Mouse (Mus musculus) Muller cell, postnatal 12 days (primary cell): ENCODE data around the gene B9d2.

Experiments
- DNase-seq: peaks from one replicate; pipeline ENCODE4 v3.0.0-alpha.2; 2015; ENCODE audit errors: inconsistent ontology term

The B9d2 gene

DNA sequence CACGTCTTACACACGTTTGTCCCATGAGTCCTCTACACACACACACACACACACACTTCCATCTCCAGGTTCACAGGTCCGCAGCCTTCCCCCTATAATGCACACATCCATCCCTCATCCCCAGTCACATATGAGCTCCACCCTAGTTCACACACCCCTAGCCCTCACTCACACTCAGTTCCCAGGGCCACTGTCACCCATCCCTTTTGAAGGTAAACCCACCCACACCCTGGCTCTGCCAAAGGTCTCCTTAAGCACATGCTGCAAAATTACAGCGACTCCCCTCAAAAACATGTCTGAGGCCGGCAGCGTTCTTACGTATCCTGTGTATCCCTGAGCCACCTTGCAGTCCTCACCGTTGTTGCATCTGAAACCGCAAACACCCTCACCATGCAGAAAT, 6.3 kb upstream of the B9d2 start:
- DNase-seq, result no peak

DNA sequence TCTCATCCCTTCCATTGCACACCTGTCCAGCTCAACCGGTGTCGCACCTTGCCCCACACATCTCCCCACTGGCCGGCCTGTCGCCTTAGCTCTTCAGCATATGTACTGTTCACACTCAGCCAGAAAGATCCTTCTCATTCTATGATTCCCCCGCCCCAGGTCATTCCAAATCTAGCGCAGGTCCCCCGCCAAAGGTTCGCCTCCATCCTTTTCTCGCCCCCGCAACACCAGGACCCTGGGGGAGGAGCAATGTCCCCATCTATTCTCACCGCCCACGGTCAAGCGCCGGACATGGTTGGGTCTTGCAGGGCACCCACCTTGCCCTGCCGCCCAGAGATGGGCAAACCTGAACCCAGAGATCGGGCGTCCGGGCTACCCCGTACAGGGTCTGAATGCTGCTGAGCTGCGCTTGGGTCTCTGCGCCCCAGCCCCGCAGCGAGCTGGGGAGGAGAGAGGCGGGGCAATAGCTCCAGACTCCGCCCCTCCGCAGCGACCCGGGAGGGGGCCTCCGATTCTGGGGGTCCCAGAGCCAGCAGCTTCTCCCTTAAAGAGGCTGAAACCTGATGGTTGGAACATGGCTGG, 5.8 kb upstream of the B9d2 start, which contains the start of gene Tmem91:
Gene Tmem91, minus strand, starts transcription at position 448 of the 582 bp plus-strand sequence.
- DNase-seq, result no peak

DNA sequence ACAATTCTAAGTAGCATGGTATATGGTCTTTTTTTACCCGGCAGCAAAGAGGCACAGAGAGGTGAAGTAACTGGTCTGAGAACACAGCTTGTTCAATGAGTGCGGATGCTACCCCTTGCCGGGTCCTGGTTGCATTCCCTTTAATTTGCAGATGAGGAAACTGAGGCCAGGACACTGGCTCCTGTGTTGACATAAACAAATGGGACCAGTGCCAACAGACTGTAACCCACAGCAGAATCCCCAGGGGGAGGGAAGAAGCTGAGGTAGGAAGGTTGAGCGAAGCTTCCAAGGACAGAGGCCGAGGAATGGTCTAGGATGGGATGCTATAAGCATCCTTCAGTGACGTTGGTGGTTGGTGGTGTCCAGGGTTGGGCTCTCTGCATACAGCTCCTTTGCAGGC, 5.2 kb upstream of the B9d2 start:
- DNase-seq, result no peak

DNA sequence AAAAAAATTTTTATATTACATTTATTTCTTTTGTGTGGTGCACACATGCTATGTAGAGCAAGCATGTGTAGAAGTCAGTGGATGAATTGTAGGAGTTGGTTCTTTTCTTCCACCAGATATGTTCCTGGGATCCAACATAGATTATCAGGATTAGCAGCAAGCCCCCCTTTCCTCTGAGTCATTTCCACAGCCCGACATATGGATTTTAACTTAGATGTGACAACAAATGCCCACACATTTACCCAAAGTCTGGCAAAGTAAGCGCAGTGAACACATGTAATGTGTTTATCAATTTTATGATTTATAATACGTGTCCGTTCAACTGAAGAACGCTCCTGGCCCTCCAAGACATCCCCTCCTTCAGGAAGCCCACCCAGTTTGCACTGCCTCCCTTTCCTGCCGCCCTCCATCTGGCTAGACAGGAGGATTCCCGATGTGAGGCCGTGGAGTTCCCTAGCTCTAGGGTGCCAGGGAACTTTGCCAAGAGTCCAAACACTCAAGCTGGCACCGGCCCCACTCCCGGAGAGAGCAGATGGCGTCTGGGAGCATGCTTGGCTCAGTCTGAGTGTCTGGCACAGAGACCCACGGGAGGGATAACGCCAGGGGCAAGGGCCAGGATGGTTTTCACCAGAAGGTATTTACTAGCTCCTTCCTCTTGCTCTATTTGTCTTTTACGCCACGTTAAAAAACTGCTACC, 4.3 kb upstream of the B9d2 start:
- peak; percentile 99 for DNase-seq

DNA sequence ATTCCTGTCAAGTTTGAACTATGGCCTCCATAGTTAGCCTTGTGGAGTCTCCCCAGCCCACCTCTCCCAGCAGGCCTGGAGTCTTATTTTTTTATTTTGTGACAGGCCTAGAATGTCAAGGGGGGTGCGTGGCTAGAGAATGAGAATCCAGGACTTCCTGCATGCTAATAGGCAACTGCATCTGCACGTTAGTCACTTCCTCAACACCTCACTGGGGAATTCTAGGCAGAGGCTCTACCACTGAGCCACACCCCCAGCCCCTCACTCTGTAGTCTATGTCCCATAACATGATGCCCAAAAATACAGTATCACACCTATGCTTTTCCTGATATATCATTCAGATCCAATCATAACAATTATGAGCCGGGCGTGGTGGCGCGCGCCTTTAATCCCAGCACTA, 3.6 kb upstream of the B9d2 start:
- DNase-seq, result no peak

DNA sequence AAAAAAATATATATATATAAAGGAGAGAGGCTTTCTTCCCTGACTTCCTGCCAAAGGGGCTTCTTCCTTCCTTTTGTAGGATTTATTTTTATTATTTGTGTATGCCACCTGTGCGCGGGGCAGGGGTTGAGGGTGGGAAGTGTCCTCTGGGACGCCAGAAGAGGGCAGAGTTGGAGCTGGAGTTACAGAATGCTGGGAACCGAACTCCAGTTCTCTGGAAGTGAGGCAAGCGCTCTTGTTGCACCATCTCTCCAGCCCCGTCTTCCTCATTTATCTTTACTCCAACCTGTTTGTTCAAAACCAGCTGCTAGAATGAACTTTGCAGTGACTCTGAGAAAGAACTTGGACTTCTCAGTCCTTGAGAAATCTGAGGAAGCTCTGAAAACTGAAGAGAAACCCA, 609 bp upstream of the B9d2 start:
- peak; percentile 24 for DNase-seq

DNA sequence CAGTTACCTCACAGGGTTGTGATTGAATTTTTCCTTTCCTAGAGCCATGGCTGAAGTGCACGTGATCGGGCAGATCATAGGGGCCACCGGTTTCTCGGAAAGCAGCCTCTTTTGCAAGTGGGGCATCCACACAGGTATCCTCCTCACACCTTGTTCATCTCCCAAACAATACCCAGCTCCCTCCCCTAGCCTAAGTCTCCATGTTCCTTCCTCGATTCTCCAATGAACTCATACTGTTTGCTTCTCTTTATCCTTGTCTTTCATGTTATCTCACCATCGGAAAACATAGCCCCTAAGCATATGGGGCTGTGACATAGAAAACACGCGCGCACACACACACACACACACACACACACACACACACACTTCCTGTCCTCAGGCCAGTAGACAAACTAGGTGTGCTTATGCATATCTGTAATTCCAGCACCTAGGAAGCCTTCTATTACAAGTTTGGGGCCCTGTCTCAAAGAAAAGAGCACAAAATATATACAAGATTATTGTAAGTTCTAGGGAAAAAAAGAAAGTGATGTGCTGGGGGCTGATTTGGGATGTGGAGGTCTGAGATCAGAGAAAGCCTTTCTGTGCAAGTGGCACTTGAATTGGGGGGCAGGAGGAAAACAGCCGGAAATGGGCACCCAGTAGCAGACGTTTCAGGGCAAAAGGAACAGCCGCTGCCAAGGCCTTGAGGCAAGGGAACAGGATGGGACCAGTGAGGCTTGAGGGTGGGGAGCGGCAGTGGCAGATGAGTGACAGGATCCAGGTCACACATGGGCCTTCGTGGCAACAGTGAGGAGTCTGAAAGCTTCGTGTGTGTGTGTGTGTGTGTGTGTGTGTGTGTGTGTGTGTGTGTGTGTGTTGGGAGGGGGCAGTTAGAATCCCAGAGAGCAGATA, 1.0 kb downstream of the B9d2 start:
- DNase-seq, result no peak

DNA sequence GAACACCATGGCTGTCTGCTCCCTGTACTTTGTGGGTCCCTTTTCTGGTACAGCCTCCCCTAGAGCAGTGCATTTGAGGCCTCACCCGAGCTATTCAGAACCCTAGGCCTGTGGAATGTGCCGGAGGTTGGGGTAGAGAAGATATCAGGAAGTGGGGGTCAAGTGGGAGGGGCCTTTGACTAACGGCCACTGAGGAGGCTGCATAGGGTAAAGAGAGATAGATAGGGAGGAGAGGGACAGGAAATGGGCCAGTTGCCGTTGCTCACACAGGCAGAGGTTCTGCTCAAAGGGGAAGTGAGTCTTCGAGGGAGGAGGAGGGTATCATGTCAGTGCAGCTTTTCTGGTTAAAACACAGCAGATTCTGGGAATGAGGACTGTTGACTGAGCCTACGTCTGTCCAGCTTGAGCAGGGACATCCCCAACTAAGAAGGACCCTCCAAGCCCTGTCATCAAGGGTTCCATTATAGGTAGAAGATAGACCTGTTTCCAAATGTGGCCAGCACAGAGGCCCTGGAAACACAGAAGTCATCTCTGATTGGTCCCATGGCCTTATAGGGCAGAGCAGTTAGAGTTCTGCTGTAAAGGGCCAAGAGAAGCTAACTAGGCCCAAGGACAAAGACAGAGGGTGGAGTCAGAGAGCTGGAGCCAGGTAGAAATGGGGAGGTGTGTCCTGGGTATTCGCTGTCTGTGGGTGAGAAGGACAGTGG, 3.0 kb downstream of the B9d2 start:
- DNase-seq, result no peak

DNA sequence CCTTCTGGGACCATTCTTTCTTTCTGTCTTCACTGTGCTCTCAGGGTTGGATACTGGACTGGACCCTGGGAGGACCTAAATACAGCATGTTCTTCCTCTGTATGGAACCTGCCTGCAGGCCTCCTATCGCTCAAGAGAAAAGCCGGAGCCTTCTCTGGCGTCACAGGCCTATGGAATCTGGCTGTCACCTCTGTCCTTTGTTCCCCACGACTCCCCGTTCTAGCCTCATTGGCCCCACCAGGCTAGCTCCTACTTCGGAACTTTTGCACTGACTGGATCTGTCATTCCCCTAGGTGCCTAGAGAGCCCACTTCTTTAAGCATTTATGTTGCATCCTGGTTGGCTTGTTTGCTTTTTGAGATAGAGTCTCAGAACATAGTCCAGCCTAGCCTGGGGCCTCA, 4.1 kb downstream of the B9d2 start:
- no peak for DNase-seq

DNA sequence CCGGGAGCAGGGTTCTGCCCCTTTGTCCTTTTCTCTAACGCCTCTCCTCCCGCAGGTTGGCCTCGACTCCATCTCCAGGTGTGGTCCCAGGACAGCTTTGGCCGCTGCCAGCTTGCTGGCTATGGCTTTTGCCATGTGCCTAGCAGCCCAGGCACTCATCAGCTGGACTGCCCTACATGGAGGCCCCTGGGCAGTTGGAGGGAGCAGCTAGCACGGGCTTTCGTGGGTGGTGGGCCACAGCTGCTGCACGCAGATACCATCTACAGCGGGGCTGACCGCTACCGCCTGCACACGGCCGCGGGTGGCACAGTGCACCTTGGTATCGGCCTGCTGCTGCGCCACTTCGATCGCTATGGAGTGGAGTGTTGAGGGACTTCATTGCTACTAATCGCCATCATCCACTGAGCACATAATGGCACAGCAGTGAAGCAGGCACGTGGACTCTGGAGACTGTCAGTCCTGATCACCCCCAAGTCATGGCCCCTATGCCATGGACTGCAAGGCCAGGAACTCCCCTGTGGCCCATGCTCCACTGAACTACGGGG, 5.4 kb downstream of the B9d2 start:
- no peak for DNase-seq

DNA sequence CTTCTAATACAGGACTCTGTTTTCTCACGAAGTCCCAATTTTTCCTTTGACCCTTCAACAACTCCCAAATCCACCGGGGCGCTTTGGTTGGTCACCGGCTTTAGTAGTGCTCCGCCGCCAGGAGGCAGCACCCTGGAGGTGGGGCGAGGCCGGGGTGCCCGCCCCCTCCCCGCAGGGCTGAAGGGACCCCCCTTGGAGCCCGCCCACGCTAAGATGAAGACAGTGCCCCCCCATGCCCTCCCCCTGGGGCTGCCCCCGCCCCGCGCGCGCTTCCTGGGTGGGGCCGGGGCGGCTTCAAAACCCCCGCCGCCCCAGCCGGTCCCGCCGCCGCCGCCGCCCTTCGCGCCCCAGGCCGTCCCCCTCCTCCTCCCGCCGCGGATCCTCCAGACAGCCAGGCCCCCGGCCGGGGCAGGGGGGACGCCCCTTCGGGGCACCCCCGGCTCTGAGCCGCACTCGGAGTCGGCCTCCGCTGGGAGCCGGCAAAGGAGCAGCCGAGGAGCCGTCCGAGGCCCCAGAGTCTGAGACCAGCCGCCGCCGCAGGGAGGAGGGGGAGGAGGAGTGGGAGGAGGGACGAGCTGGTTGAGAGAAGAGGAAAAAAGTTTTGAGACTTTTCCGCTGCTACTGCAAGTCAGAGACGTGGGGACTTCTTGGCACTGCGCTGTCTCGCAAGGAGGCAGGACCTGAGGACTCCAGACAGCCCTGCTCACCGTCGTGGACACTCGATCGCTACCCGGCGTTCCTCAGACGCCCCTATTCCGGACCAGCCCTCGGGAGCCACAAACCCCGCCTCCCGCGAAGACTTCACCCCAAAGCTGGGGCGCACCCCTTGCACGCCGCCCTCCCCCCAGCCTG, 6.3 kb downstream of the B9d2 start, which contains the start of gene Tgfb1:
Gene Tgfb1, plus strand, starts transcription at position 323 of the 852 bp plus-strand sequence.
- peak; percentile 86 for DNase-seq

DNA sequence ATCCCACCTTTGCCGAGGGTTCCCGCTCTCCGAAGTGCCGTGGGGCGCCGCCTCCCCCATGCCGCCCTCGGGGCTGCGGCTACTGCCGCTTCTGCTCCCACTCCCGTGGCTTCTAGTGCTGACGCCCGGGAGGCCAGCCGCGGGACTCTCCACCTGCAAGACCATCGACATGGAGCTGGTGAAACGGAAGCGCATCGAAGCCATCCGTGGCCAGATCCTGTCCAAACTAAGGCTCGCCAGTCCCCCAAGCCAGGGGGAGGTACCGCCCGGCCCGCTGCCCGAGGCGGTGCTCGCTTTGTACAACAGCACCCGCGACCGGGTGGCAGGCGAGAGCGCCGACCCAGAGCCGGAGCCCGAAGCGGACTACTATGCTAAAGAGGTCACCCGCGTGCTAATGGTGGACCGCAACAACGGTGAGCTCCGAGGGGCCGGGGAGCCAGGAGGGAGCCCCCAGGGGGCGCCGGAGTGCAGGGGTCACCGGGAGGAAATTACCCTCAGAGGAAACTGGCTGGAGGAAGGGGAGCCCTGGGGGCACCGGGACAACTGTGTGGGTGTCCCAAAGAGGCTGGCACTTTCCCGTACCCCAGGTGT, 7.3 kb downstream of the B9d2 start:
- peak; percentile 60 for DNase-seq

DNA sequence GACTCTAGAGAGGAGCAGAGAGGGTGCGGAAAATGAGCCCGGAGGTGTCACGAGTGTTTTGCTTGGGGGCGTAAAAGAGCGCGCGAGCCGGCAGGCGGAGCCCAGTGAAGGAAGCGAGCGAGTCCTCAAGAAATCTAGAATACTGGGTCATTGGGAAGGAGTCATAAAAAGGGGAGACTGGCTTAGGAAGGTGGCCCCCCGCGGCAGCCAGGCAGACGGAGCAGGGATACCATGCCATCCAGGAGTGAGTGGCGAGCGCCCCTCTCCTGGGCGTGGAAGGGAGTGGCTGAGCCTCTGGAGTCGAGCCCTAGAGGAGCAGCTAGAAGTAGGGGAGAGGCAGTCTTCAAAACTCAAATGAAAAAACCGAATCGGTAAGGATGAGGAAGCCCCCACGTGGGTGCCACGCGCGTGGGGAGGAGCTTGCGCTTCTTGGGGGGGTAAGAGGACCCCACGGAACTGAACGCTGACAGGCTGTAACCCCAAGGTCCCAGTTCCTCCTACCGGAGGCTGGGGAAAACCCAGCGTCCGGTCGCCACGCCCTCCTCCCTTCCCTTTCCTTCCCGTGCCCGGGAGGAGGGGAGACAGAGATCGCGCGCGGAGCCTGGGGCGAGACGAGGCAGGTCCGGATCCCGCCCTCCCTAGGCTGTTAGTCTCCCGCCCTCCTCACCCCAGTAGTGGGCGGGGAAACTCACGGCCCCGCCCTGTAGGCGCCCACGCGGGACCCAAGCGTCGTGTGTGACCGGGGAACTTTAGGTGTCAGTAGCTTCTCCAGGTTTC, 8.4 kb downstream of the B9d2 start:
- peak; percentile 87 for DNase-seq

DNA sequence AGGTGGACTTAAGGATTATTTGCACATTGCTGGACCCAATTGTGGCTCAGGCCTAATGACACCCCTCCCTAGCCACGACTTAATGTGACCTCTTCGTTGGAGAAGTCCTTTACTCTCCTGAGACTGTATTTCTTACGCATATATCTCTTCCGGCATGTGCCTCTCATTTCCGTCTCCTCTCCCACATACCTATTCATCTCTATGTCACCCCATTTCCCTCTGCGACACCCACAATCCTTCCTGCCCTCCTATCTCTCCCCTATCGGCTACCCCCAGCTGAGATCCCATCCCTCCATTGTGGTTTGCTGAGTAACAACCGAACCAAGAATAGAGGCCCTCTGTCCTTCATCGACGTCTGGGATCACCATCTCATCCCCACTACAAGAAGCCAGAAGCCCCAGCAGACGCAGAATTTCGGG, 9.0 kb downstream of the B9d2 start:
- DNase-seq, result no peak

DNA sequence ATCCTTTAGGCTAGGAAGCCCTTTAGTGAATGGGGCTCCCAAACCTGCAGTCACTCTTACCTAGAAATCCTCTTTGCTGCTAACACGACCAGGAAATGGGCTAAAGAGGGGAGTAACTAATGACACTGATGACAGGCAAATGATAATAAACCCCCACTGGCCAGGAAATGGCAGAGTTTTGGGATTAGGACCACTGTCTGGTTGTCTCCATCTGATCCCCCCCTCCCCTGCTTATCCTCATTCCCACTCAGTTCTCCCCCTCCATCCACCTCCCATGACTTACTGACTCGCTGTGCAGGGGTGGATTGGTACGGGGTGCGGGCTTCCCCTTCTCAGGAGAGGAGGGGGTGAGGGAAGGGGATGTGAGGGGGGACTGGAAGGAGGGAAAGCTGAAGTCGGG, 9.5 kb downstream of the B9d2 start:
- no peak for DNase-seq

DNA sequence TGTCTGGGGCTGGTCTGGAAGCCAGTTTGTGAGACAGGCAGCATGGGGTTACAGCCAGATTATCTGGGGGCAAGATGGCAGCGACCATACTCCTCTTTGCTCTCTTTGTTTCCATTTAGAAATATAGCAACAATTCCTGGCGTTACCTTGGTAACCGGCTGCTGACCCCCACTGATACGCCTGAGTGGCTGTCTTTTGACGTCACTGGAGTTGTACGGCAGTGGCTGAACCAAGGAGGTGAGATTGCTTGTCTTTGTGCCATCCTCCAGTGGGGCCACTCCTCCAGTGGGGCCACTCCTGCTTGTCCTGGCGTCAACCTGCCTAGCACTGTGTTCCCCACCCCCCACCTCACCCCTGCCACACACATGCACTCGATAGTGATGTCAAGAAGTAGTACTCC, 13.5 kb downstream of the B9d2 start:
- no peak for DNase-seq

DNA sequence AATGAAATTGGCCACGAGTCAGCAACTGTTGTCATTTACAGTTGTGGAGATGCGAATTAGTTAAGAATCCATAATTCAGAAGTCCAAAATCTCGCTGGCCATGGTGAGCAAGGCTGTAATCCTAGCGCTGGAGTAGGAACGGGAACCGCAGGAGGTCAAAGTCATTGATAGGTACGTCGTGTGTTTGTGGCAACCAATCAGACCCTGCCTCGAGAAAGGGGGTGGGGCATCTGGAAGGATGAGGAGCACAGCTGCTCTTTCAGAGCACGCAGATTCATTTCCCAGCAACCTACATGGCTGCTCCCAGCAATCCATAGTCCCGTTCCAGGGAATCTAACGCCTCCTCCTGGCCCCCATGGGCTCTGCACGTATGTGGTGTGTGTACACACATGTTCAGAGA, 19.3 kb downstream of the B9d2 start:
- no peak for DNase-seq

DNA sequence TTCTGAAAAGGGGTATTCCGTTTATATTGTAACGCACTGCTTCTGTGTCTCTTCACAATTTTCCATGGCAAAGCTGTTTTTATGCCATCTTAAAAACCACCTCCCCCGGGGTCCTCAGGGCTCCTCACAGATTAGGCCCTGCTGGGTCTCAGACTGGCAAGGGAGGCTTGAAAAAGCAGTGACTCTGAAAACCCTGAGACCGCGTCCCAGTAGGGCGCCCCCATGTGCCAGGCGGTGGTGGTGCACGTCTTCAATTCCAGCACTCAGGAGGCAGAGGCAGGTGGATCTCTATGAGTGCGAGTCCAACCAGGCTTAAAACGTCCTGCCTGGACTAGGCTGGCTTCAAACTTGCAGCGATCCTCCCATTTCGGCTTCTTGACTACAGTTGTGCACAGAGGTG, 20.2 kb downstream of the B9d2 start:
- no peak for DNase-seq

DNA sequence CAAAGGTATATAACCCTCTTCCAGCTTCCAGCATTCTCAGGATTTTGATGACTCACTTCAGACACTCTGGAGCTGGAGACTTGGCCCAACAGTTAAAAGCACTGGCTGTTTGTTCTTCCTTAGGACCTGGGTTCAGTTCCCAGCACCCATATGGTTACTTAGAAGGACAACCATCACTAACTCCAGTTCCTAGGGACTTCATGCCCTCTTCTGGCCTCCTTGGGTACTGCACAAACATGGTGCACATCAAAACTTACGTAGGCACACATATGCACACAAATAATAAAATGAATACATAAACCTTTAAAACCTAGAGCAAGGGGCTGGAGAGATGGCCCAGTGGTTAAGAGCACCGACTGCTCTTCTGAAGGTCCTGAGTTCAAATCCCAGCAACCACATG, 21.8 kb downstream of the B9d2 start:
- no peak for DNase-seq
